Mouse (Mus musculus): ENCODE data around the gene Egln1. TPM values are rescaled to one million over a fixed set of nuclear protein-coding genes. Genes with fewer than 3 reads are reported as not detected.

Gene Egln1
- total and polyA plus RNA-seq, 3 experiments, result 146 to 374 (median 331) TPM

- no peak for DNase-seq
- Histone ChIP-seq H3K4me3 (no peak overlapping the region; the same call in 1 of the 2 replicates), H3K27ac (peak overlapping the region; percentile 98), H3K4me1 (ENCODE audit: control insufficient read depth, insufficient read depth, low read length) (peaks cover 15% of the 10 kb centered on the region), H3K36me3 (ENCODE audit: control insufficient read depth, insufficient read depth, low read length) (no peaks in the 10 kb centered on the region), H3K79me2 (replicated peaks; ENCODE audit: control insufficient read depth, insufficient read depth, low read length) (peaks cover 10% of the 10 kb centered on the region; the same call in 1 of the 2 replicates), H3K27me3 (ENCODE audit: control insufficient read depth, insufficient read depth, low read length) (no peaks in the 10 kb centered on the region), H3K9ac (ENCODE audit: low read depth, low read length) (no peak overlapping the region; the same call in 1 of the 2 replicates)
- intact Hi-C loops (cut with DNase I), result loop anchor here (1.0 kb wide), 1 partner anchor 61 kb away; the partner anchor contains the start of gene Tsnax
- TF ChIP-seq EP300 (IDR thresholded peaks at IDR 0.05; ENCODE audit: insufficient read depth, low read depth, low read length) (no peak), POLR2A (IDR thresholded peaks at IDR 0.05; ENCODE audit: insufficient read depth, low read depth, low read length) (no peak), CTCF (IDR thresholded peaks at IDR 0.05) (no peak)
- WGBS, result 41% methylated on average over 2 of the region's 2 CpGs
Observed at GRCm38 (mm10) chr8:124950865-124951264, 1.7 kb upstream of the Egln1 start.

DNA sequence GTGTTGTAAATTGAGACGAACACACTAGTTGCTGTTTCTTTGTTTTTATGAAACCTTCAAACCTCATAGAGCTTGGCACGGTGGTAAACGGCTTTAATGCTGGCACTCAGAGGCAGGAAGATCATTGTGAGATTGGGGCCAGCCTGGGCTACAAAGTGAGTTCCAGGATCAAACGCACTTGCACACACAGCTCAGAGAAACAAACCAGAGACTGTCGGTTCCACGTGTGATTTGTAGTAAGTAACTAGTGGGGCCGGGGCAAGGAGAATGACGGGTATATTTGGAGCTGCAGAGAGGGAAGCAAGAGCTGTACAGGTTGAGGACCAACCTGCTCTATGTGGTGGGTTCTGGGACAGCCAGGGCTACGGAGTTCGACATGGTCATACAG, 939 bp upstream of the Egln1 start:
- DNase-seq, result no peak
- Histone ChIP-seq H3K79me2 (replicated peaks; ENCODE audit: control insufficient read depth, insufficient read depth, low read length) (peaks cover 10% of the 10 kb centered on the region; the same call in 1 of the 2 replicates), H3K36me3 (ENCODE audit: control insufficient read depth, insufficient read depth, low read length) (peaks cover 7% of the 10 kb centered on the region), H3K9ac (ENCODE audit: low read depth, low read length) (peak overlapping the region; percentile 96), H3K4me1 (ENCODE audit: control insufficient read depth, insufficient read depth, low read length) (peaks cover 15% of the 10 kb centered on the region), H3K27ac (peak overlapping the region; percentile 98), H3K4me3 (peak overlapping the region; percentile 99), H3K27me3 (ENCODE audit: control insufficient read depth, insufficient read depth, low read length) (no peaks in the 10 kb centered on the region)
- WGBS, result 18% methylated on average over 10 of the region's 10 CpGs
- TF ChIP-seq EP300 (IDR thresholded peaks at IDR 0.05; ENCODE audit: insufficient read depth, low read depth, low read length) (no peak), POLR2A (IDR thresholded peaks at IDR 0.05; ENCODE audit: insufficient read depth, low read depth, low read length) (no peak), CTCF (IDR thresholded peaks at IDR 0.05) (no peak)
- intact Hi-C loops (cut with DNase I), result no loop called here

DNA sequence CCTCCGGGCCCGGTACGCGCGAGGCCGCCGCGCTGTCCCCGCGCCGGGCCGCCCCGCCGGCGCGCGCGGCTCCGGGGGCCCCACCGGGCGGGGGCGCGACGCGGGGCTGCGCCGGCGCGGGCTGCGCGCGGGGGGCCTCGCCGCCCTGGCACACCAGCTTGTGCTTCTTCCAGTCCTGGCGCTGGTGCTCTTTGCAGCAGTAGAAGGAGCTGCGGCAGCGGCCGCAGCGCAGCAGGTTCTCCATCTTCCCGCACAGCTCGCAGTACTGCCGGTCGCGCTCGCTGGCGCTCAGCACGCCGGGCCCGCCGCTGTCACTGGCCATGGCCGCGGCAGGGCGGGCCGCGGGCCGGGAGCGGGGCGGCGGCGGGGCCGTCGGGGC, 402 bp downstream of the Egln1 start:
- peaks cover 13% of the 10 kb centered on the region; the same call in 1 of the 2 replicates for H3K79me2 ChIP-seq (replicated peaks; ENCODE audit: control insufficient read depth, insufficient read depth, low read length)
- H3K9ac ChIP-seq (ENCODE audit: low read depth, low read length), result peak overlapping the region; percentile 100
- no peaks in the 10 kb centered on the region for H3K27me3 ChIP-seq (ENCODE audit: control insufficient read depth, insufficient read depth, low read length)
- intact Hi-C loops (cut with DNase I), result loop anchor here (5.0 kb wide), 1 partner anchor 36 kb away; no protein-coding TSS in a partner anchor
- peak overlapping the region; percentile 89 for H3K4me3 ChIP-seq
- TF ChIP-seq EP300 (IDR thresholded peaks at IDR 0.05; ENCODE audit: insufficient read depth, low read depth, low read length) (no peak), CTCF (IDR thresholded peaks at IDR 0.05) (no peak), POLR2A (IDR thresholded peaks at IDR 0.05; ENCODE audit: insufficient read depth, low read depth, low read length) (no peak)
- H3K4me1 ChIP-seq (ENCODE audit: control insufficient read depth, insufficient read depth, low read length), result peaks cover 20% of the 10 kb centered on the region
- H3K36me3 ChIP-seq (ENCODE audit: control insufficient read depth, insufficient read depth, low read length), result peaks cover 7% of the 10 kb centered on the region
- DNase-seq, result peak in 1 of 2 experiments; percentile 63
- WGBS, result 7% methylated on average over 60 of the region's 62 CpGs
- peak overlapping the region; percentile 90 for H3K27ac ChIP-seq

GRCm38 (mm10) chr8:124947865-124948732, 1.0 kb downstream of the Egln1 start:
- Histone ChIP-seq H3K4me1 (ENCODE audit: control insufficient read depth, insufficient read depth, low read length) (peaks cover 24% of the 10 kb centered on the region), H3K27ac (peak overlapping the region; percentile 90), H3K4me3 (peak overlapping the region; percentile 89), H3K27me3 (ENCODE audit: control insufficient read depth, insufficient read depth, low read length) (no peaks in the 10 kb centered on the region), H3K79me2 (replicated peaks; ENCODE audit: control insufficient read depth, insufficient read depth, low read length) (peaks cover 16% of the 10 kb centered on the region), H3K9ac (ENCODE audit: low read depth, low read length) (peak overlapping the region; percentile 100), H3K36me3 (ENCODE audit: control insufficient read depth, insufficient read depth, low read length) (peaks cover 7% of the 10 kb centered on the region)
- WGBS, result under 1% methylated on average over 67 of the region's 67 CpGs
- TF ChIP-seq POLR2A (IDR thresholded peaks at IDR 0.05; ENCODE audit: insufficient read depth, low read depth, low read length), result no peak
- no peak for TF ChIP-seq CTCF (IDR thresholded peaks at IDR 0.05)
- 0 out of 2 replicates have a peak, but pooled peaks have one; percentile 22 for TF ChIP-seq EP300 (IDR thresholded peaks at IDR 0.05; ENCODE audit: insufficient read depth, low read depth, low read length)
- intact Hi-C loops (cut with DNase I), result loop anchor here (2.0 to 5.0 kb wide), 2 partner anchors 36 to 51 kb away; partner anchors contain the start of genes Exoc8 and Sprtn
- DNase-seq, result peak; percentile 63 to 75

DNA sequence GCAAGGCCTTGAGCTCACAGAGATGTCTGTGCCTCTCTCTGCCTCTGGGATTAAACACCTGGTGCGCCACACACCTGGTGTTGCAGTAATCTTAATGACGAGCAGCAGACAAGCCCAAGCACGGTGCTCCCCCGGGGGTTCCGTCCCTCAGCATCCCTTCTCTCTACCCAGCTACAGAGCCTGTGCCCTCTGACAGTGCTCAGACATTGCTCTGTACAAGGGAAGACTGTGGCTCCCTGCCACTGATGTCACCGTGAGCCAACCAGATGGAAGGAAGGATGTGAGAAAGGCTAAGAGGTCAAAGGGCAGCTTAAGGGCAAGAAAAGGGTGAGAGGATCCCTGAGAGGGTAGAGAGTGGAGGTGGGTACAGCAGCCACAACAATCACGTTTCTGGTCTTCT, 4.7 kb downstream of the Egln1 start:
- DNase-seq, result peak in 1 of 2 experiments; percentile 30
- intact Hi-C loops (cut with DNase I), result no loop called here
- no peak for TF ChIP-seq POLR2A (IDR thresholded peaks at IDR 0.05; ENCODE audit: insufficient read depth, low read depth, low read length)
- no peak for TF ChIP-seq CTCF (IDR thresholded peaks at IDR 0.05)
- no peak for TF ChIP-seq EP300 (IDR thresholded peaks at IDR 0.05; ENCODE audit: insufficient read depth, low read depth, low read length)
- WGBS, result 48% methylated on average over 7 of the region's 7 CpGs
- Histone ChIP-seq H3K36me3 (ENCODE audit: control insufficient read depth, insufficient read depth, low read length) (peaks cover 11% of the 10 kb centered on the region), H3K27me3 (ENCODE audit: control insufficient read depth, insufficient read depth, low read length) (no peaks in the 10 kb centered on the region), H3K79me2 (replicated peaks; ENCODE audit: control insufficient read depth, insufficient read depth, low read length) (peaks cover 29% of the 10 kb centered on the region), H3K4me1 (ENCODE audit: control insufficient read depth, insufficient read depth, low read length) (peaks cover 23% of the 10 kb centered on the region), H3K4me3 (peak overlapping the region; percentile 20; the same call in 1 of the 2 replicates), H3K9ac (ENCODE audit: low read depth, low read length) (no peak overlapping the region; the same call in 1 of the 2 replicates), H3K27ac (peak overlapping the region; percentile 23; the same call in 1 of the 2 replicates)
